Mouse (Mus musculus) heart, embryonic 16.5 days (tissue): ENCODE results near the gene Ddah2. TPM values are rescaled to one million over a fixed set of nuclear protein-coding genes. Genes with fewer than 3 reads are reported as not detected.

Experiments
- ATAC-seq: fragments of 200-750 bp; cut with Nextera tagmentation; replicated peaks from 2 replicates; pipeline ENCODE4 v1.8.0; 2017; ENCODE audit warnings: moderate number of reproducible peaks; ENCODE audit not compliant: insufficient read depth, low FRiP score; ENCODE audit errors: extremely low read depth
- H3K27ac ChIP-seq: fragments of 300-500 bp; sonication (generic); 2 replicates; pipeline ENCODE4 v1.5.1; 2014; ENCODE audit warnings: mild to moderate bottlenecking, low read length, control low read depth, moderate library complexity
- H3K27me3 ChIP-seq: fragments of 300-500 bp; sonication (generic); 2 replicates; pipeline ENCODE4 v1.6.1; 2014; ENCODE audit warnings: low read length, mixed read lengths; ENCODE audit not compliant: control insufficient read depth, insufficient read depth
- H3K36me3 ChIP-seq: fragments of 300-500 bp; sonication (generic); 2 replicates; pipeline ENCODE4 v1.6.1; 2014; ENCODE audit not compliant: control insufficient read depth, insufficient read depth
- H3K4me1 ChIP-seq: fragments of 300-500 bp; sonication (generic); 2 replicates; pipeline ENCODE4 v1.6.1; 2014; ENCODE audit warnings: low read length, mixed read lengths; ENCODE audit not compliant: control insufficient read depth, insufficient read depth
- H3K4me2 ChIP-seq: fragments of 300-500 bp; sonication (generic); 2 replicates; pipeline ENCODE4 v1.6.1; 2014; ENCODE audit warnings: low read depth, mild to moderate bottlenecking, control low read depth, low read length
- H3K4me3 ChIP-seq: fragments of 300-500 bp; sonication (generic); 2 replicates; pipeline ENCODE4 v1.5.1; 2014; ENCODE audit warnings: mild to moderate bottlenecking, control low read depth, low read length
- H3K9ac ChIP-seq: fragments of 300-500 bp; sonication (generic); 2 replicates; pipeline ENCODE4 v1.6.1; 2014; ENCODE audit warnings: low read length, control low read depth
- H3K9me3 ChIP-seq: fragments of 300-500 bp; sonication (generic); replicated peaks from 2 replicates; pipeline ENCODE4 v1.6.1; 2016; ENCODE audit warnings: low read length; ENCODE audit not compliant: control insufficient read depth
- WGBS: fragments of 180-500 bp; shearing (Covaris S2); extraction: QIAGEN DNeasy Blood & Tissue Kit; methylation state at CpG from one replicate; pipeline ENCODE4 v1.1.7; 2014; 5-methylcytosine and 5-hydroxymethylcytosine counted together
- polyA plus RNA-seq: library from polyadenylated mRNA; unstranded; fragments of >200 nt; fragmentation: Nextera tagmentation; extraction: Ambion mirVana; gene quantifications from 2 replicates; pipeline ENCODE4 v1.2.1, GENCODE M21; 2015

Gene Ddah2
- polyA plus RNA-seq, 1 experiment from 2014 or later: 171 TPM

- H3K27me3 ChIP-seq: no peaks in the 10 kb centered on the region
- H3K4me3 ChIP-seq: peak overlapping the region; percentile 78
- H3K27ac ChIP-seq: peak overlapping the region; percentile 98
- no peak for ATAC-seq
- H3K4me1 ChIP-seq: peaks cover 9% of the 10 kb centered on the region
- H3K9me3 ChIP-seq: no peaks in the 10 kb centered on the region
- 54% methylated on average over 8 of the region's 8 CpGs for WGBS
- H3K9ac ChIP-seq: peak overlapping the region; percentile 94
- peak overlapping the region; percentile 86 for H3K4me2 ChIP-seq
- peaks cover 14% of the 10 kb centered on the region; the same call in 1 of the 2 replicates for H3K36me3 ChIP-seq
Measured at GRCm38 (mm10) chr17:35090166-35090932, 31.5 kb downstream of the Ddah2 start.

GRCm38 (mm10) chr17:35092403-35093198 lies 33.8 kb downstream of the Ddah2 start:
- no peak overlapping the region for H3K4me2 ChIP-seq
- no peaks in the 10 kb centered on the region for H3K27me3 ChIP-seq
- no peak for ATAC-seq
- H3K36me3 ChIP-seq: peaks cover 23% of the 10 kb centered on the region
- H3K9ac ChIP-seq: no peak overlapping the region
- H3K27ac ChIP-seq: no peak overlapping the region
- H3K4me1 ChIP-seq: peaks cover 9% of the 10 kb centered on the region
- H3K9me3 ChIP-seq: no peaks in the 10 kb centered on the region
- H3K4me3 ChIP-seq: no peak overlapping the region
- WGBS: 86% methylated on average over 14 of the region's 14 CpGs

- ATAC-seq: no peak
- Histone ChIP-seq H3K9ac (no peak overlapping the region), H3K27ac (no peak overlapping the region), H3K4me2 (no peak overlapping the region), H3K4me3 (no peak overlapping the region), H3K36me3 (peaks cover 34% of the 10 kb centered on the region), H3K4me1 (peaks cover 9% of the 10 kb centered on the region), H3K27me3 (no peaks in the 10 kb centered on the region), H3K9me3 (no peaks in the 10 kb centered on the region)
- WGBS: 74% methylated on average over 15 of the region's 15 CpGs
Measured at GRCm38 (mm10) chr17:35094475-35095365, 35.9 kb downstream of the Ddah2 start.

GRCm38 (mm10) chr17:35096597-35096996 lies 37.8 kb downstream of the Ddah2 start:
- H3K27me3 ChIP-seq: no peaks in the 10 kb centered on the region
- H3K9me3 ChIP-seq: no peaks in the 10 kb centered on the region
- H3K4me2 ChIP-seq: no peak overlapping the region
- no peak overlapping the region for H3K4me3 ChIP-seq
- no peaks in the 10 kb centered on the region for H3K4me1 ChIP-seq
- ATAC-seq: no peak
- WGBS: 89% methylated on average over 12 of the region's 12 CpGs
- H3K27ac ChIP-seq: no peak overlapping the region
- peaks cover 45% of the 10 kb centered on the region for H3K36me3 ChIP-seq
- H3K9ac ChIP-seq: no peak overlapping the region; the same call in 1 of the 2 replicates

- Histone ChIP-seq H3K27ac (no peak overlapping the region), H3K4me3 (no peak overlapping the region), H3K9me3 (no peaks in the 10 kb centered on the region), H3K9ac (no peak overlapping the region), H3K36me3 (peaks cover 47% of the 10 kb centered on the region), H3K4me1 (no peaks in the 10 kb centered on the region), H3K4me2 (no peak overlapping the region), H3K27me3 (no peaks in the 10 kb centered on the region)
- WGBS: 89% methylated on average over 12 of the region's 12 CpGs
- no peak for ATAC-seq
Measured at GRCm38 (mm10) chr17:35097164-35097655, 38.4 kb downstream of the Ddah2 start.

- H3K4me3 ChIP-seq: no peak overlapping the region
- no peaks in the 10 kb centered on the region for H3K27me3 ChIP-seq
- ATAC-seq: no peak
- H3K4me1 ChIP-seq: peaks cover 2% of the 10 kb centered on the region; the same call in 1 of the 2 replicates
- H3K9ac ChIP-seq: no peak overlapping the region
- 57% methylated on average over 10 of the region's 10 CpGs for WGBS
- no peak overlapping the region for H3K27ac ChIP-seq
- peaks cover 39% of the 10 kb centered on the region for H3K36me3 ChIP-seq
- H3K4me2 ChIP-seq: no peak overlapping the region
- no peaks in the 10 kb centered on the region for H3K9me3 ChIP-seq
Measured at GRCm38 (mm10) chr17:35100196-35100765, 41.4 kb downstream of the Ddah2 start.

GRCm38 (mm10) chr17:35101161-35101560 lies 42.3 kb downstream of the Ddah2 start:
- H3K27ac ChIP-seq: no peak overlapping the region
- no peak overlapping the region for H3K9ac ChIP-seq
- H3K4me1 ChIP-seq: peaks cover 4% of the 10 kb centered on the region; the same call in 1 of the 2 replicates
- H3K4me2 ChIP-seq: no peak overlapping the region
- no peaks in the 10 kb centered on the region for H3K9me3 ChIP-seq
- ATAC-seq: no peak
- 83% methylated on average over 11 of the region's 11 CpGs for WGBS
- H3K4me3 ChIP-seq: no peak overlapping the region
- H3K27me3 ChIP-seq: no peaks in the 10 kb centered on the region
- H3K36me3 ChIP-seq: peaks cover 39% of the 10 kb centered on the region

GRCm38 (mm10) chr17:35102299-35102698 lies 43.5 kb downstream of the Ddah2 start:
- Histone ChIP-seq H3K36me3 (peaks cover 32% of the 10 kb centered on the region), H3K27me3 (no peaks in the 10 kb centered on the region), H3K4me1 (peaks cover 6% of the 10 kb centered on the region; the same call in 1 of the 2 replicates), H3K9ac (no peak overlapping the region), H3K4me2 (no peak overlapping the region), H3K9me3 (no peaks in the 10 kb centered on the region), H3K4me3 (no peak overlapping the region), H3K27ac (no peak overlapping the region)
- no peak for ATAC-seq
- WGBS: 54% methylated on average over 8 of the region's 8 CpGs
